Mouse (Mus musculus): ENCODE measurements around the gene Iqgap3.

Iqgap3 gene

GRCm38 (mm10) chr3:88139243-88140177, 57.7 kb downstream of the Iqgap3 start:
- DNase-seq = peak; percentile 54

- DNase-seq = peak; percentile 76
Observed at GRCm38 (mm10) chr3:88140178-88140902, 58.6 kb downstream of the Iqgap3 start.

- DNase-seq = no peak
Observed at GRCm38 (mm10) chr3:88140903-88141430, 59.2 kb downstream of the Iqgap3 start.

GRCm38 (mm10) chr3:88141439-88141786, 59.6 kb downstream of the Iqgap3 start:
- peak; percentile 76 for DNase-seq

- peak; percentile 98 for DNase-seq
Observed at GRCm38 (mm10) chr3:88141787-88142523, 60.2 kb downstream of the Iqgap3 start, which contains the start of gene Mef2d. Gene Mef2d, plus strand, starts transcription at chr3:88142372.

- no peak for DNase-seq
Observed at GRCm38 (mm10) chr3:88142546-88142915, 60.8 kb downstream of the Iqgap3 start.

GRCm38 (mm10) chr3:88142916-88143771, 61.4 kb downstream of the Iqgap3 start:
- DNase-seq = peak; percentile 85

GRCm38 (mm10) chr3:88143961-88144486, 62.3 kb downstream of the Iqgap3 start:
- DNase-seq = peak; percentile 41

GRCm38 (mm10) chr3:88144648-88145410, 63.1 kb downstream of the Iqgap3 start:
- peak; percentile 53 for DNase-seq

- DNase-seq = no peak
Observed at GRCm38 (mm10) chr3:88145411-88145782, 63.6 kb downstream of the Iqgap3 start.

- no peak for DNase-seq
Observed at GRCm38 (mm10) chr3:88145952-88146351, 64.2 kb downstream of the Iqgap3 start.

GRCm38 (mm10) chr3:88146376-88147112, 64.8 kb downstream of the Iqgap3 start:
- DNase-seq = no peak

- no peak for DNase-seq
Observed at GRCm38 (mm10) chr3:88147444-88147843, 65.7 kb downstream of the Iqgap3 start.

GRCm38 (mm10) chr3:88147866-88148265, 66.1 kb downstream of the Iqgap3 start:
- no peak for DNase-seq

- no peak for DNase-seq
Observed at GRCm38 (mm10) chr3:88148354-88148753, 66.6 kb downstream of the Iqgap3 start.

GRCm38 (mm10) chr3:88148776-88149509, 67.2 kb downstream of the Iqgap3 start:
- DNase-seq = peak; percentile 71

- DNase-seq = no peak
Observed at GRCm38 (mm10) chr3:88149510-88149974, 67.8 kb downstream of the Iqgap3 start.

GRCm38 (mm10) chr3:88150061-88150998, 68.6 kb downstream of the Iqgap3 start:
- peak; percentile 29 for DNase-seq

All from kidney, postnatal 14 days (tissue).